Mouse (Mus musculus): ENCODE measurements at regions not wholly inside any gene's neighbourhood (a gene's known extent, or its start where the extent isn't known, plus 50 kb on each side); places are given as distances from the start of the nearest gene placed in this dataset.
"Not testable (repeated sequence)": the region's sequence is repeated elsewhere in the genome, so short reads cannot be mapped to it uniquely, and the experiment has no call there.

- Histone ChIP-seq H3K4me3 (ENCODE audit: insufficient read depth, low read length) (no peak overlapping the region), H3K27ac (ENCODE audit: insufficient read depth, low read length) (no peak overlapping the region), H3K4me1 (ENCODE audit: control insufficient read depth, insufficient read depth, low read length) (no peaks in the 10 kb centered on the region)
- TF ChIP-seq POLR2A (IDR thresholded peaks at IDR 0.05; ENCODE audit: extremely low read depth, insufficient read depth, low read length): no peak
- TF ChIP-seq CTCF (IDR thresholded peaks at IDR 0.05; ENCODE audit: extremely low read depth, insufficient read depth, low read length): no peak
Observed at GRCm38 (mm10) chr3:17636276-17636675, 311.9 kb upstream of the Cypt12 start.

- not testable (repeated sequence) for H3K27ac ChIP-seq (ENCODE audit: insufficient read depth, low read length); H3K4me3 ChIP-seq (ENCODE audit: insufficient read depth, low read length); H3K4me1 ChIP-seq (ENCODE audit: control insufficient read depth, insufficient read depth, low read length)
Observed at GRCm38 (mm10) chr3:17659988-17660387, 288.2 kb upstream of the Cypt12 start.

GRCm38 (mm10) chr3:17661987-17662386, 286.2 kb upstream of the Cypt12 start:
- no peak overlapping the region for H3K4me3 ChIP-seq (ENCODE audit: insufficient read depth, low read length)
- no peak for TF ChIP-seq POLR2A (IDR thresholded peaks at IDR 0.05; ENCODE audit: extremely low read depth, insufficient read depth, low read length)
- no peak for TF ChIP-seq CTCF (IDR thresholded peaks at IDR 0.05; ENCODE audit: extremely low read depth, insufficient read depth, low read length)
- no peak overlapping the region for H3K27ac ChIP-seq (ENCODE audit: insufficient read depth, low read length)
- H3K4me1 ChIP-seq (ENCODE audit: control insufficient read depth, insufficient read depth, low read length): no peaks in the 10 kb centered on the region

GRCm38 (mm10) chr3:17667016-17667415, 281.2 kb upstream of the Cypt12 start:
- Histone ChIP-seq H3K4me3 (ENCODE audit: insufficient read depth, low read length) (no peak overlapping the region), H3K27ac (ENCODE audit: insufficient read depth, low read length) (no peak overlapping the region; the same call in 1 of the 2 replicates), H3K4me1 (ENCODE audit: control insufficient read depth, insufficient read depth, low read length) (peaks cover 5% of the 10 kb centered on the region)
- TF ChIP-seq POLR2A (IDR thresholded peaks at IDR 0.05; ENCODE audit: extremely low read depth, insufficient read depth, low read length) (no peak), CTCF (IDR thresholded peaks at IDR 0.05; ENCODE audit: extremely low read depth, insufficient read depth, low read length) (no peak)

GRCm38 (mm10) chr3:17668839-17669238, 279.4 kb upstream of the Cypt12 start:
- peaks cover 5% of the 10 kb centered on the region for H3K4me1 ChIP-seq (ENCODE audit: control insufficient read depth, insufficient read depth, low read length)
- TF ChIP-seq CTCF (IDR thresholded peaks at IDR 0.05; ENCODE audit: extremely low read depth, insufficient read depth, low read length) (no peak), POLR2A (IDR thresholded peaks at IDR 0.05; ENCODE audit: extremely low read depth, insufficient read depth, low read length) (no peak)
- no peak overlapping the region for H3K27ac ChIP-seq (ENCODE audit: insufficient read depth, low read length)
- no peak overlapping the region for H3K4me3 ChIP-seq (ENCODE audit: insufficient read depth, low read length)

Measured in cortical plate, adult 2 months (tissue).